Comparison of ENCODE assay signal across 22 mouse cellular contexts in the genomic region with DNA sequence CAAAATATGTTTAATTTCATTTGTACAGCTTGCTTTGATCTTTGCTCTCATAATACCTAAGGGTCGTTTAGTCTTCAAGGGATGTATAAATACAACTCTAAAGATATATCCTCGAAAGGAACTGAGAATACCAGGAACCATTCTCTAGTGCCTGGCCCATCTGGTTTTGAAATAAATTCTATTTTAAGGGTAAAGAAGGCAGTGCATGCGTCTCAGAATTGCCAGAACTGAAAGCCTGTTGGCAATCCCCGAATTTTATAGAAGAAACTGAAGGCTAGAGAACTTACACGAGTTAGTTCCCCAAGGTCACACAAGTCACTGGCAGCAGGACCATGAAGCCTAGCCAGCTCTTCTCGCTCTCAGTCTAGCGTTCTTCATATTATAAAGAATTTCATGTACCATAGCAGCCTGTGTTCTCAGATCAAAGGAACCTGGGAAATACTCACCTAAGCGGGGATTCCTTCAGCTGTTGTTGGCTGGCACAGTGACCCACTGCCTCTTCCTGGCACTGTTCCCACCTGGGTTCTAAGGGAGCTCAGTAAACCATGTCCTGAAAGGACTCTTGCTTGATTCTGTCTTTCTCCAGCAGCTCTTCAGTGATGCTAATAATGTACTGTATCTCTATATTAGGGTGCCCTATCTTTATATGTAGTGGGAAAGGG. TPM values are rescaled to one million over a fixed set of nuclear protein-coding genes. Genes with fewer than 3 reads are reported as not detected.
A peak's percentile ranks its signal among the peaks of the same experiment; 100 is the strongest.
DNase-seq lines count a peak whose midpoint lies in the region; ATAC-seq and TF ChIP-seq lines count a peak whose summit lies in the region.
"Had no signal": no experiment of that assay in that cellular context is flagged by ENCODE, and none has a peak within 500 bp of the region (broad histone marks: within the 10 kb centered on the region; RNA-seq: fewer than 3 reads in every experiment).

No protein-coding gene starts in this region.

- 0 out of 2 replicates have a peak, but pooled peaks have one; percentile 23 for ATAC-seq in forebrain, postnatal 0 days
- no peak for ATAC-seq in forebrain, embryonic 14.5 days
- ATAC-seq: forebrain, embryonic 15.5 days; hindbrain, postnatal 0 days; intestine, embryonic 15.5 days had no signal

- no peaks in the 10 kb centered on the region for H3K27me3 ChIP-seq in forebrain, postnatal 0 days (ENCODE audit: insufficient read depth, low read length)
- no peaks in the 10 kb centered on the region for H3K27me3 ChIP-seq in forebrain, embryonic 14.5 days (replicated peaks; ENCODE audit: control insufficient read depth, insufficient read depth, low read length)
- H3K27me3 ChIP-seq in heart, adult 2 months (ENCODE audit: control insufficient read depth, insufficient read depth, low read length) = no peaks in the 10 kb centered on the region
- H3K27me3 ChIP-seq: embryonic facial prominence, embryonic 15.5 days; forebrain, embryonic 15.5 days; heart, embryonic 13.5 days; hindbrain, embryonic 13.5 days; intestine, embryonic 15.5 days had no signal

- H3K4me1 ChIP-seq in forebrain, postnatal 0 days (ENCODE audit: insufficient read depth) = no peaks in the 10 kb centered on the region
- H3K4me1 ChIP-seq in forebrain, embryonic 14.5 days (ENCODE audit: control insufficient read depth, insufficient read depth, low read length) = no peaks in the 10 kb centered on the region
- peaks cover 14% of the 10 kb centered on the region for H3K4me1 ChIP-seq in heart, adult 2 months (ENCODE audit: control insufficient read depth, insufficient read depth, low read length)
- H3K4me1 ChIP-seq: embryonic facial prominence, embryonic 15.5 days; forebrain, embryonic 15.5 days; intestine, embryonic 15.5 days had no signal

- H3K4me3 ChIP-seq in forebrain, postnatal 0 days (ENCODE audit: low read depth, low read length) = no peak overlapping the region
- H3K4me3 ChIP-seq in forebrain, embryonic 14.5 days (ENCODE audit: low read depth, low read length) = no peak overlapping the region
- H3K4me3 ChIP-seq in heart, adult 2 months = no peak overlapping the region
- H3K4me3 ChIP-seq in left cerebral cortex, adult 2 months = no peak overlapping the region
- H3K4me3 ChIP-seq: embryonic facial prominence, embryonic 15.5 days; erythroblast, embryonic 14.5 days; forebrain, embryonic 10.5 days; forebrain, embryonic 15.5 days; heart, embryonic 13.5 days; hindbrain, embryonic 13.5 days; intestine, embryonic 15.5 days had no signal

- H3K27ac ChIP-seq in forebrain, postnatal 0 days (ENCODE audit: low read depth, low read length) = no peak overlapping the region
- H3K27ac ChIP-seq in forebrain, embryonic 14.5 days (ENCODE audit: low read depth, low read length) = no peak overlapping the region
- peak overlapping the region; percentile 28 for H3K27ac ChIP-seq in heart, adult 2 months
- peak overlapping the region; percentile 45; the same call in 1 of the 2 replicates for H3K27ac ChIP-seq in left cerebral cortex, adult 2 months
- H3K27ac ChIP-seq: embryonic facial prominence, embryonic 15.5 days; forebrain, embryonic 10.5 days; forebrain, embryonic 15.5 days; heart, embryonic 13.5 days; hindbrain, embryonic 13.5 days; hindbrain, postnatal 0 days; intestine, embryonic 15.5 days had no signal

- intact Hi-C loops in heart, adult 2 months (cut with DNase I) = no loop called here
- intact Hi-C loops in heart, postnatal 36 days (cut with DNase I) = no loop called here
- intact Hi-C loops in left cerebral cortex, adult 2 months (cut with DNase I) = no loop called here
- intact Hi-C loops in left cerebral cortex, postnatal 36 days (cut with DNase I) = no loop called here

- H3K9ac ChIP-seq in forebrain, postnatal 0 days = no peak overlapping the region
- H3K9ac ChIP-seq in forebrain, embryonic 14.5 days (ENCODE audit: low read length) = no peak overlapping the region
- no peak overlapping the region for H3K9ac ChIP-seq in heart, adult 2 months (ENCODE audit: low read depth, low read length)
- H3K9ac ChIP-seq: embryonic facial prominence, embryonic 15.5 days; forebrain, embryonic 15.5 days; heart, embryonic 13.5 days; hindbrain, embryonic 13.5 days; intestine, embryonic 15.5 days had no signal

- DNase-seq in forebrain, postnatal 0 days = peak; percentile 30
- DNase-seq in forebrain, embryonic 14.5 days (ENCODE audit: low spot score) = no peak
- DNase-seq in heart, adult 2 months = no peak
- DNase-seq in heart, postnatal 36 days = no peak
- no peak for DNase-seq in left cerebral cortex, adult 2 months (ENCODE audit: extremely low spot score in 1 of 2, low spot score in 2 of 2)
- DNase-seq in left cerebral cortex, postnatal 36 days (ENCODE audit: low spot score in 2 of 2) = no peak
- peak; percentile 41 for DNase-seq in brain, adult 2 months (ENCODE audit: low read depth, low spot score)
- no peak for DNase-seq in testis, postnatal 14 days (ENCODE audit: low spot score)
- DNase-seq: adrenal gland, postnatal 10 days; cerebellum, adult 18-20 months; embryo, embryonic 11 days; heart, postnatal 4 days; kidney, adult 2 months had no signal

- H3K79me2 ChIP-seq in heart, adult 2 months (replicated peaks; ENCODE audit: control insufficient read depth, insufficient read depth, low read length) = no peaks in the 10 kb centered on the region

- WGBS in forebrain, postnatal 0 days = 65% methylated on average over 8 of the region's 8 CpGs
- WGBS in forebrain, embryonic 14.5 days = 81% methylated on average over 8 of the region's 8 CpGs
- WGBS in heart, adult 2 months = 38% methylated on average over 8 of the region's 8 CpGs

- TF ChIP-seq EP300 in heart, adult 2 months (IDR thresholded peaks at IDR 0.05; ENCODE audit: insufficient read depth, low read depth, low read length) = no peak

- H3K4me2 ChIP-seq in forebrain, postnatal 0 days (ENCODE audit: low read depth) = no peak overlapping the region
- H3K4me2 ChIP-seq in forebrain, embryonic 14.5 days (ENCODE audit: low read length) = no peak overlapping the region
- H3K4me2 ChIP-seq: embryonic facial prominence, embryonic 15.5 days; forebrain, embryonic 15.5 days; heart, embryonic 13.5 days; hindbrain, embryonic 13.5 days; intestine, embryonic 15.5 days had no signal

- H3K36me3 ChIP-seq in forebrain, postnatal 0 days (ENCODE audit: insufficient read depth) = no peaks in the 10 kb centered on the region
- no peaks in the 10 kb centered on the region for H3K36me3 ChIP-seq in forebrain, embryonic 14.5 days (ENCODE audit: control insufficient read depth, insufficient read depth, low read length)
- H3K36me3 ChIP-seq in heart, adult 2 months (ENCODE audit: control insufficient read depth, insufficient read depth, low read length) = peaks cover 20% of the 10 kb centered on the region
- H3K36me3 ChIP-seq: embryonic facial prominence, embryonic 15.5 days; forebrain, embryonic 10.5 days; forebrain, embryonic 15.5 days; G1E; heart, embryonic 13.5 days; hindbrain, embryonic 13.5 days; intestine, embryonic 15.5 days had no signal

- no peaks in the 10 kb centered on the region for H3K9me3 ChIP-seq in forebrain, postnatal 0 days (ENCODE audit: low read length)
- H3K9me3 ChIP-seq in forebrain, embryonic 14.5 days (replicated peaks; ENCODE audit: control insufficient read depth, low read length) = no peaks in the 10 kb centered on the region
- H3K9me3 ChIP-seq: embryonic facial prominence, embryonic 15.5 days; forebrain, embryonic 10.5 days; forebrain, embryonic 15.5 days; G1E; heart, embryonic 13.5 days; hindbrain, embryonic 13.5 days; intestine, embryonic 15.5 days had no signal

- no peak for TF ChIP-seq POLR2A in heart, adult 2 months (IDR thresholded peaks at IDR 0.05; ENCODE audit: insufficient read depth, low read depth, low read length)

- no peak for TF ChIP-seq CTCF in forebrain, postnatal 0 days (IDR thresholded peaks at IDR 0.05; ENCODE audit: low read depth)
- no peak for TF ChIP-seq CTCF in heart, adult 2 months (IDR thresholded peaks at IDR 0.05)
- no peak for TF ChIP-seq CTCF in left cerebral cortex, adult 2 months (IDR thresholded peaks at IDR 0.05)

RNA-seq across cellular contexts. Expression of a gene that starts 32.4 kb away (rescaled TPM):
- total RNA-seq in forebrain, postnatal 0 days (2014; rRNA removed) = 16.4 and 16.7 TPM in 2 replicates
- polyA plus RNA-seq in forebrain, postnatal 0 days (2015; fragmentation: Nextera tagmentation; extraction: Ambion mirVana) = 22.8 and 26.3 TPM in 2 replicates
- 12.7 and 14.6 TPM in 2 replicates for polyA plus RNA-seq in forebrain, embryonic 14.5 days (2014; fragmentation: Nextera tagmentation; extraction: Ambion mirVana)
- 10 to 100 TPM; 35.9 to 42.6 TPM for total RNA-seq in heart, adult 2 months (2021)
- 14.5 and 24.5 TPM in 2 replicates for polyA plus RNA-seq in heart, adult 2 months (2012; rRNA removed)
- 10 to 100 TPM; 37.7 to 42.5 TPM for total RNA-seq in heart, postnatal 36 days (2021)
- 10 to 100 TPM; 44.8 to 50.0 TPM for total RNA-seq in left cerebral cortex, adult 2 months (2021)
- total RNA-seq in left cerebral cortex, postnatal 36 days (2021) = 10 to 100 TPM; 41.8 to 42.2 TPM

Comparison
In these comparisons a context has a peak if more than half of its experiments do, and no peak if none do; other contexts are left out.
1. DNase-seq: peak in forebrain, postnatal 0 days (single experiment) and brain, adult 2 months (single experiment); none in forebrain, embryonic 14.5 days (single experiment), heart, adult 2 months (0 of 2), heart, postnatal 36 days (0 of 2), left cerebral cortex, adult 2 months (0 of 2), left cerebral cortex, postnatal 36 days (0 of 2) and testis, postnatal 14 days (single experiment).
2. H3K27ac ChIP-seq: peak in heart, adult 2 months (single experiment) and left cerebral cortex, adult 2 months (single experiment); none in forebrain, postnatal 0 days (single experiment) and forebrain, embryonic 14.5 days (single experiment).